Mouse (Mus musculus) adrenal gland, postnatal 10 days (tissue): ENCODE data around the gene N4bp2l1. TPM values are rescaled to one million over a fixed set of nuclear protein-coding genes. Genes with fewer than 3 reads are reported as not detected.
"Not testable (repeated sequence)": the region's sequence is repeated elsewhere in the genome, so short reads cannot be mapped to it uniquely, and the experiment has no call there.

ENCODE experiments used
- DNase-seq: peaks from one replicate; pipeline ENCODE4 v3.0.0; 2021; ENCODE audit warnings: mixed read lengths
- long read RNA-seq, 2 experiments: library from polyadenylated mRNA; stranded (forward); transcript quantifications; one replicate each; pipeline ENCODE4 v2.0.0; 2021
- total RNA-seq, 2 experiments: library from RNA; stranded (reverse); gene quantifications; 2 replicates each; pipeline ENCODE4 v1.2.3; 2021

N4bp2l1 gene
- 10 to 100 TPM; 40.2 to 50.2 TPM for total RNA-seq
- long read RNA-seq, experiment 1, transcript N4bp2l1-202 (3 exons, 1,371 nt): minor isoform, 14 of 63 reads
- long read RNA-seq, experiment 1, transcript N4bp2l1-201 (5 exons, 1,905 nt): major isoform, 29 of 63 reads
- long read RNA-seq, experiment 1, partial matches to known transcripts: 0 of 63 reads
- long read RNA-seq, experiment 1, other reads (novel, unspliced or antisense): 15 of 63 reads
- long read RNA-seq, experiment 2, transcript N4bp2l1-201 (5 exons, 1,905 nt): major isoform, 12 of 27 reads
- long read RNA-seq, experiment 2, partial matches to known transcripts: 0 of 27 reads
- long read RNA-seq, experiment 2, other reads (novel, unspliced or antisense): 11 of 27 reads

- no peak for DNase-seq
These were observed at the start of gene N4bp2l1 for GRCm38 (mm10) chr5:150597088-150597487. N4bp2l1 (minus strand) TSS chr5:150597188.

DNA sequence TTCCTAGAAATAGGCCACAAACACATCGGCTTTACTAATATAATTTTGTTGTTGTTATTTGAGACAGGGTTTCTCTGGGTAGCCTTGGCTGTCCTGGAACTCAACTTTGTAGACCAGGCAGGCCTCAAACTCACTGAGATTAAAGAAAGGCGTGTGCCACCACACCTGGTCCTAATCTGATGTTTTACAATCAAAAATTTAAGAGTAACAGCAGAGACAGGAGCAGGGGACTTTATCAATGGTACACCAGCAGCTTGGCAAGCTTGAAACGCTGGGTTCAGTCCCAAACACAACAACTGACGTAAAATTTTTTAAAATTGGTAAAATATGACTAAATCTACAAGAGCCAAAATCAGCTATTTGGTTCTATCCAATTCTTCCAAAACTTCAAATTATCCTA, 47.9 kb upstream of the N4bp2l1 start:
- DNase-seq: no peak

- not testable (repeated sequence) for DNase-seq
These were observed 46.4 kb upstream of the N4bp2l1 start for GRCm38 (mm10) chr5:150643390-150643789.

- no peak for DNase-seq
These were observed 44.5 kb upstream of the N4bp2l1 start for GRCm38 (mm10) chr5:150641440-150641839.

GRCm38 (mm10) chr5:150629692-150630091, 32.7 kb upstream of the N4bp2l1 start:
- DNase-seq: no peak

DNA sequence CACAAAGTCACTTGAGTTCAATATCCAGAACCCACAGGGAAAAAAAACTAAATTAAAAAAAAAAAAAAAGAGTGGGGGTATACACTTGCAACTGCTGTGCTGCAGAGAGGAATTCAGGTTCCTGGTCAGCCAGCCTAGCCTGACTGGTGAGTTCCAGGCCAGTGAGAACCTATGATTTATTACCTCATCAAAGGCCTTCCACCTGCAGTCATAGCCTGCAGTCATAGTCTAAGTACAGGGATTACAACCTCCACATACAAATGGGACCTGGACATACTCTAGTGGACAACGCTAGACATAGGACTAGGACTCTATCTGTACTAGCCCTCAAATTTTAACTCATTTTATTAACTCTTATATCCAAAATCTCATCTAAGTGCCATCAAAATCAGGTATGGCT, 32.3 kb upstream of the N4bp2l1 start:
- DNase-seq: no peak

GRCm38 (mm10) chr5:150625528-150625927, 28.5 kb upstream of the N4bp2l1 start:
- DNase-seq: no peak

DNA sequence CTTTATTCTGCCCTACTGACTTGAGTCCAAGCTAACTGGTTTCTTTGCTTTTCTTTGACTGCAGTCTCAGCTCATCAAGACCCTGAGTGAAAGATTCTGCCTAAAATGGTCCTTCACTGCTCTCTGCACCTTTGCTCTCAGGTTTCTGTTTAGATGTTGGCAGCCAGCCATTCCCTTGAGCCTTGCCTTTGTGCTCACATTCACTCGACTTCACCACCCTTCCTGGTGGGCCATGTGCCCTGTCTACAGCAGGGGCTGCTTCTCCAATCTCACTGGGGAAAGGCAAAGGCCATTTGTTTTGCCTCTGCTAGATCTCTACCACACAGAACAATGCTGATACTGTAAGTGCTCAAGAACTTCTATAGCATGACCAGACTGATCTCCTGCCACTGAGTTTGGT, 25.8 kb upstream of the N4bp2l1 start:
- no peak for DNase-seq

DNA sequence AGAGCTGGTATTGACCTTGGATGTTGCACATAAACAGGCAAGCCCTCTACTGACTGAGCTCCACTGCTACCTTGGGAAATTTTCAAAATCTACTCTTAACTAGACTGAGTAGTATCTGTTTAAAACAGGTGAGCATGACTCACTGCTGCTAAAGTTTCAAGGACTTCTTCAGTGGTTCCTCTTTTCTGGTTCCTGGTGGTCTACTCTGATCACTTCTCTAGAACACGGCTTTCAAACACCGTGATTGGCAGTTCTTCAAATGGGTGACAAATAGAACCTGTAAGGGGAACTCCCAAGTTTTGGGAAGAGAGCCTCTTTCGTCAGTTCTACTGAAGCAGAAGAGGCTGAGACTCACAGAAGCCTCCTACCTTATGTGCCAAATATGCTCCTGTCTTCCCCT, 24.6 kb upstream of the N4bp2l1 start:
- DNase-seq: no peak

- DNase-seq: no peak
These were observed 23.7 kb upstream of the N4bp2l1 start for GRCm38 (mm10) chr5:150620588-150621135.

DNA sequence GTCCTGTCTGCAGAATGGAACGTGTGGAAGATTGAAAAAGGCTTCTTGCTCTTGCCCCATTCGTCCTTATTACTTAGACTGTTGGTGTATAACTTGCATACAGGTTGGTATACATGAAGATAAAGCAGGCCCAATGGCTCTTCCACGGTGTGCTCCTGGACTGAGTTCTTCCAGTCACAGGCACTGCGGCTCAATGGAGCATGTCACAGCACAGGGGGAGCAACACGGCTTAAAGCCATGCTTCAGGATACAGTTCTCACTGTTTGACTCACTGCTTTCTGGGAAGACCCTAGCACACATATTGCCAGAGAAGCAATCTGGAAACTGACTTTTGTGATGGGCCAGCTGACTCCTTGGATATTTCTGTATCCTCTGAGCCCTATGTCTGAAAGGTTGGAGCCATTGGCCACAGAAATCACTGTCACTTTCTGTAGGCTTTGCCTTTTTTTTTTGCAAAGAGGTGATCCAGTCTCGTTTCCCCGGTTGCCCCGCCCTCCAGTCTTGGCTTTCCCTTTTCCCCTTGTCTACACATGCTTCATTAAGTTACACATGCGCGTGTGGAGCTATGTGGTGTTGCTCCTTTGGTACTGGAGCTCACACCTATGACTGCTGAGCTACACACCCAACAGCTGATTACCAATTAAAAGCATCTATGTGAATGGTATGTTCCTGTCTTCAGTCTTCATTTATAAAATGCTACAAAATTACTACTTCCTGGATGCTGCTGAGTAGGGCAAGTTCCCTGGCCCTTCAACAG, 21.8 kb upstream of the N4bp2l1 start:
- no peak for DNase-seq

- no peak for DNase-seq
These were observed 19.7 kb upstream of the N4bp2l1 start for GRCm38 (mm10) chr5:150616731-150617130.

DNA sequence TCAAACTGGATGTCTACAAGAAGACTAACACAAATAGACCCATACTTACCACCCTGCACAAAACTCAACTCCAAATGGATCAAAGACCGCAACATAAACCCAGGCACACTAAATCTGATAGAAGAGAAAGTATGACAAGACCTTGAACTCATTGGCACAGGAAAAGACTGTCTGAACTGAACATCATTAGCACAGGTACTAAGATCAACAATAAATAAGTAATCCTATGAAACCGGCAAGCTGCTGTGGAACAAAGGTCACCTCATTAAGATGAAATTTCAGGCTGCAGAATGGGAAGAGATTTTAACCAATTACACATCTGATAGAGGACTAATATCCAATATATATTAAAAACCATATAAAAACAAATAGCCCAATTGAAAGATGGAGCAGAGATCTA, 19.2 kb upstream of the N4bp2l1 start:
- no peak for DNase-seq

DNA sequence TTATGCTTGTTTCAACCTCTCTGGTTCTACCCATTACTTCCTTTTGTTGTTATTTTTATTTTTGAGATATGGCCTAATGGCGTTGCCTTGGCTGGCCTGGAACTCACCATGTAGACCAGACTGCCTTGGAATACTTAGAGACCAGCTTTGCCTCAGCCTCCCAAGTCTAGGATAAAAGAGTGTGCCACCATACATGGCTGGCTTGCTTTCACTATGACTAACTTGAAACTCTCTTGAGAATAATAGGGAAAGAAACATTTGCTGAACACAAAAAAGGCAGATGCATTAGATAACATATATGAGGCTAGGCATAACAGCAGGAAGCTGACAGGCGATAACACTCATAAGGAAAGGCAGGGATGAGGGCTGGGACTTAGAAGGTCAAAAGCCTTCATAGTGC, 17.1 kb upstream of the N4bp2l1 start:
- no peak for DNase-seq

DNA sequence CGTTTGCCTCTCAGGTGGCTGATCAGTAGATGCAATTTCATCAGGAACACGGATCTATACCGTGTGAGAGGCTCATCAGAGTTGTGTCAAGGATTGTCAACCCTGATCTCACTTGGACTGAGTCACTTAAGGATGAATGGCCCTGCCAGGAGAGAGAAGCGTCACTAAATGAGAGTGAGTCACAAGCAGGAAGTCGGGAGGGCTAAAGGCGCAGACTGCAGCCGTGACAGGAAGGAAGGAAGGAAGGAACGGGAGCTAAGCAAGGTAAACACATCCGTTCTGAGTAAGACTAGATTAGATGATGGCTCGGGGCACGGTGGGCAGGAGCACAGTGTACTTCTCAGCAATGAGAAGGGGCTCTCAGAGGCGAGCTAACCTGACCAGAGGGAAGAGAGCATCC, 14.7 kb upstream of the N4bp2l1 start:
- peak; percentile 51 for DNase-seq

- DNase-seq: no peak
These were observed 14.1 kb upstream of the N4bp2l1 start for GRCm38 (mm10) chr5:150611136-150611535.

DNA sequence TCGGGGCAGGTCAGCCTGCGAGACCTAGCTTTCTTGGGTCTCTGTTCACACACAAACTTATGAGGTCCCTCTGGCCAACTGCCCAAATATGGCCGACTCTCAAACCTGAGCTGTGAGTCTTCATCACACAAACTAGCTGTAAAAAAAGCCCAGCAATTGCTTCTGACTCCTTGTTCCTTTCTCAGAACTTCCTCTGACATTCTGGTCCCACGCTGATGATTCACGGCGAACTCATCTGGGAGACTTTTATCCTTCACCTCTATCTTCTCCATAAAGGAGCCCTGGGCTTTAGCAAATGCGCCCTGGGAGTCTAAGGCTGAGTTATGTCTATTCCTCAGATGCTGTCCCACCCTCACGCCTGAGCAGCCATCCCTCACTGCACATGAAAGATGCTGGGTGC, 10.6 kb upstream of the N4bp2l1 start:
- DNase-seq: no peak

DNA sequence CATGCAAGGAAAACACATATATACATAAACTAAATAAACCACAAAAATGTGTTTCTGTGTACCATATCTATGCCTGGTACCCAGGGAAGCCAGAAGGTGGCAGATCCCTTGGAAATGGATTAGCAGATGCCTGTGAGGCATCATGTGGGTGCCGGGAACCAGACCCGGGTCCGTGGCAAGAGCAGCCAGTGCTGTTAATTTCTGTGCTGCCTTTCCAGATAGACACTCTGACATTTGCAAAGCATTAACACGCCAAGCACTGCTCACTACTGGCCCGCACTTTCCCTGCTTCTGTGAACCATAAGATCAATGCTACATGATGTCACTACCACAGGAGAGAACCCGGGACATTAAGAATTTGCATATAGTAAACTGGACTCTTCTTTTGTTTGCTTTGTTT, 9.1 kb upstream of the N4bp2l1 start:
- DNase-seq: no peak

DNA sequence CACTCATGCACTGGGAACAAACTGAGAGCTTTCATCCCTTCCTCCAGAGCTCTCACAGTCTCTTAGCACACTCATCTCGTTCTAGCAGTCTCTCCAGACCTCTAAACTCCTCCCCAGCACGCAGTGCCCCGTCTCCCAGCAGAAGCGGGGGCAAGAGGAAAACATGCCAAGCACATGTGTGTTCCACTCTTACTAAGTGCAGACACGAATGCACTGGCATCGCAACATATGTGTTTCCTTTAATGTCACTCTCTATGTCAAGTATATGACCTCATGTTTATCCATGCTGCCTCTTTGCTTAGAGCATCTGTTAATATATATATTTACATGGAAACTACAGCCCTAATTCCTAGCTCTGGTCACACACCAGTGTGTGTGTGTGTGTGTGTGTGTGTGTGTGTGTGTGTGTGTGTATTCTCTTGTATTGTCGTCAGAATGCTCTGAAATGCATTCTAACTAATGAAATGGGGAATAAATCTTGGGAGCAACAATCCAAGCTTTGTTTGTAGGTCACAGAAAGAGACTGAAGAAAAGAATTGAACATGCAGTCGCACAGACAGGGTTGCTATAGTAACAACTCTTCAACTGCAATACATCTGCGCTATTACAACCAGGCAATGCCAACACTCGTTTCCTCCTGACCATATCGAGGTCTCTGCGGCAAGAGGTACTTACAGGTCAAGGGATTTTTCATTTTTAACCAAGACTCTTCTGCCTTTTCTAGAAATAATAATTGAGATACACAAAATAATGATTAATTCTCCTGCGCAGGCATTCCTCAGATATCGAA, 4.6 kb upstream of the N4bp2l1 start:
- DNase-seq: no peak

- peak; percentile 61 for DNase-seq
These were observed 3.8 kb upstream of the N4bp2l1 start for GRCm38 (mm10) chr5:150600554-150601440.
